Mouse (Mus musculus) CD4-positive, CD25-positive, alpha-beta regulatory T cell, adult 2 months (primary cell): ENCODE measurements around the gene Nagk.
"Not testable (repeated sequence)": the region's sequence is repeated elsewhere in the genome, so short reads cannot be mapped to it uniquely, and the experiment has no call there.

ENCODE experiments used
- DNase-seq: peaks from one replicate; pipeline ENCODE4 v3.0.0-alpha.2; 2012; ENCODE audit warnings: low read depth, low spot score

The Nagk gene

DNA sequence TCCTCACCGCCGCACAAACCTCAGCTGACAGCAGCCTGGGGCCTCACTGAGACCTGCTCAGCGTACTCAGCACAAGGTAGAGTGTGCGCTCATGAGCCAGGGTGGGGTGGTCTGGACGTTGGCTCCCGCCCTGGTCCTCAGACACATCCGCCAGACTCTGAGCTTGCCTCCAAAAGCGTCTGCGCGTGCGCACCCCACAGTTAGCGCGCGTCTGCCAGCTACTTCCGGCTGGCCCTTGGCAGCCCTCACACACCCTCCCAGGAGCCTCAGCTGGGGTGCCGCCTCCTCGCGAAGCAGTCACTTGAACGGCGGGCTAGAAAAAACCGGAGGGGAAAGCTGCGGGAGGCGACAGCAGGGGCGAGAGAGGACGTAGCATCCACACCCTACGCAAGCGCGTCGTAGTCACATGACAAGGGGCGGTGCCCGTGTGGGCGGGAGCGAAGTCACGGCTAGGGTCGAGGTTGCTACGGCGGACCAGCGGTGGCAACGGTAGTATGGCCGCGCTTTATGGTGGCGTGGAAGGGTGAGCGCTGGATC lies at the start of gene Nagk:
TSS of gene Nagk (plus strand) at position 223 of the 537 bp plus-strand sequence.
- peak; percentile 97 for DNase-seq

DNA sequence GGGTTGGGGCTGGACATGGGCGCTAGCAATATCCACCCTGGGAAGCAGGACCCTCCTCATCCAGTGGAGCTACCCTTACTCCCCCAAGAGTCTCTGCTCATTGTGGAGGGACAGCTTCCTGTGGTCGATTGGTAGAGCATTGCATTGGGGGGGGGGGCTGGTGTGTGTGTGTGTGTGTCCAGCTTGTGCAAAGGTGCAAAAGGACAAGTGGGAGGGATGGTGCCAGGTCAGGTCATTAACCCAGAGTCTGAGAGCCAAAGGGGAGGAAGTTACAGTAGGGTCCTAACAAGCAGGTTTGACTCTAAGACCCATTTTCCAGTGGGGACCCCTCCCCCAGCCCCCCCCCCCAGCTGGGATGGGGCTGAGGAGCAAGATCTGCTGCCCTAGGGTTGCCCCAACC lies 49.3 kb upstream of the Nagk start:
- DNase-seq: no peak

DNA sequence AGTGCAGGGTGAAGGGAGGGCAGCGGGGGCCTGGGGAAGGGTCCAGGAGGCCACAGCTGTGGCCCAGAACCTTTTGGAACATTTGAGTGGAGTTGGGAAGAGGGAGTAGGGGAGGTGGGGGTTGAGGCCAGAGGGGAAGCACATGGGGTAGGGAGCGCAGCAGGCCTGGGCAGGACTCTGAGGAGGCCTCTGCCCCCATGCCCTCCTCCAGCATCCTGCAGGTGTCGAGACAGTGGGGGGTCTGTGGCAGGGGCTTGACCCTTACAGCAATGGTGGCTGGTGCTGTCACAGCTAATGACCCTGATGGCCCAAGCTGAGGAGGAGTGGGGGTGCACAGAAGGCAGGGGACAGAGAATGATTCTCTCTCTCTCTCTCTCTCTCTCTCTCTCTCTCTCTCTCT lies 45.5 kb upstream of the Nagk start:
- DNase-seq: no peak

DNA sequence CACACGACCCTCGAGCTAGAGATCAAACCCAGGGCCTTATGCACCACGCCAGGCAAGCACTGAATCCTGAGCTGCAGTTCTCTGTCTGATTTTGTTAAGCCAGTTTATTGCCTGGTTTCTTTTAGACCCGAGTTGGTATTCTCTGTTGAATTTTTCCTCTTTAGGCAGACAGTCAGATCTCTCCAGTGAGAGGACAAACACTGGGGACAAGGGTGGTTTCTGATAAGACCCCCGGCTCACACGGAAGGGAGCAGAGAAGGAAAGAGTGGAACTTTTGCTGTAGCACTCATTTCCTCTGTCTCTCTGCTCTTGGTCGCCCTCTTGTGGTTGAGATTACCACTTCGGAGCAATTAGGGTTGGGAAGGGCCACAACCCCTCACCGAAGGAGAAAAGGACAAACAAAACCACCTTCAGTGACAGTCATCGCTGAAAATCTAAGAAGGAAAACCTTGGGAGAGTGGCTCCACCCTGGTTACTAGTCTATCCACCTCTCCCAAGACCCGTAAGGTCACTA lies 44.6 kb upstream of the Nagk start:
- peak; percentile 74 for DNase-seq

DNA sequence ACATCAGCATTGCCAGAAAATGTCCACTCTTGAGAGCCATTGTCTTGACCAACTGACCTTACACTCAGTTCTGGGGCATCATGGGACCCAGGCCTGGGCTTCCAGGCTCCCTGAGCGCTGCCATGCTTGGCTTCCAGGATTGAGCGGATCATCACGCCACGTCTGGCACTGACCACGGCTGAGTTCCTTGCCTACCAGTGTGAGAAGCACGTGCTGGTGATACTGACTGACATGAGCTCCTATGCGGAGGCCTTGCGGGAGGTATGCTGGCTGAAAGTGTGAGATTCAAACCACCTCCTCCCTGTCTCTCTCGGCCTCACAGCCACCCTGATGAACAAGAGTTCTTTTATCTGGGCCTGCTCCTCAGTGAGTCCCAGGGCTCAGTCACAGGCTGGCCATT lies 38.7 kb upstream of the Nagk start:
- DNase-seq: no peak

DNA sequence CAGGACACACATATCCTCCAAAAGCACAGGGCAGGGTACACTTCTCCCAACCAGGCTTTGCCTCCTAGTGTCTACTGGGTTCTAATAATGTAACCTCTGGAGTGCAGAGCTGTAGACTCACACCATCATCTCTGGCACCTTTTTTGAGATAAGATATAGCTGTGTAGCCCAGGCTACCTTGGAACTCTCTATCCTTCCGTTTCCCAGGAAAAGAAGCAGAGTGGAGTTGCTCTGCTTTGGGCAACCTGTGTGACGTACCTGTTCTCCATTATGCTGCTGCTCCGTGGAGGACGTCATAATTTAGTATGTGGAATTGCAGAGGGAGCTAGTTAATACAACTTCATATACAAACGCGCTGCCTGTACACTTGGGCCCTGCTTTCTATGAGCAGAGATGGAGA lies 32.4 kb upstream of the Nagk start, which contains the start of gene Ankrd53:
TSS of gene Ankrd53 (plus strand) at position 301 of the 400 bp plus-strand sequence.
- no peak for DNase-seq

DNA sequence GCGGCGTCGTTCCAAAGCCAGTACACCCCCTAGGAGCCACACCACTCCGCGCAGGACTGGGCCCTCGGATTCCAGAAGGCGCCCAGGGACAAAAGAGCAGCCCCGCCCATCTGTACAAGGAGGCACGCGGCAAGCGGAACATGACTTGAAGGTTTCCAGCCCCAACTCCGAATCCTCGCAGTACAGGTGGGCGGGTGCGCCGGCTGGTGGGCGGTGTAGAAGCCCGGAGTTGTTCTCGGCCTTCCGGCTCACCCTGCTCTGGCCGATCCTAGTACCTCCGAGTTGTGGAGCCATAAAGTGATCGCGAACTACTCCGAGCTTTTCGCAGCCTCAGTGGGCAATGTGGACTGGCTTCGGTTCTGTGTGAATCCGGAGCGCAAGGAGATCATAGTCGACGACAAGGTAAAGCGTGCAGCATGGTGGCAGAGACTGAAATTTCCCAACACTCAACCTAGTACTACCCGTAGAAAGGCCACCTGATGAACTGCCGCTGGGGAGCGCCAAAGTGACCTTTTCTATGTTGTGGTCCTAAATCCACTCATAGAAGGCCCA lies 31.8 kb upstream of the Nagk start:
- peak; percentile 38 for DNase-seq

DNA sequence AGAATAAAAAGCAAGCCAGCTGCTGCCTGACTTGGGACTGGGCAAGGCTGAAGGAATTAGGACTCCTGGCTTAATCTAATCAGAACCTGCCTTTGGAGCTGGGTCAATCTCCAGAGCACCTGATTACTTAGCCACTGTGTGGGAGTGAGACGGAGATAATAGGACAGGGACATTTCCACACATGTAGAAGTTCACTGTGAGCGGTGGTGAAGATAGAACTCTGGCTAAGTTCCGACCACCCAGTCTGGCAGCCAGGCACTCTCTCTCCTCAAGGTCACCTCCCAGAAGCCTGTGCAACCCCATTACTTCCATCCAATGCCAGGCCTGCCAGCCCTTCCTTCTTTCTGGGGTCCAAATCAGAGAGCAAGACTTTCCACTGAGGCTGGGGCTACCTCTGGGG lies 27.8 kb upstream of the Nagk start:
- DNase-seq: no peak

GRCm38 (mm10) chr6:83768485-83768884 lies 26.3 kb upstream of the Nagk start:
- no peak for DNase-seq

DNA sequence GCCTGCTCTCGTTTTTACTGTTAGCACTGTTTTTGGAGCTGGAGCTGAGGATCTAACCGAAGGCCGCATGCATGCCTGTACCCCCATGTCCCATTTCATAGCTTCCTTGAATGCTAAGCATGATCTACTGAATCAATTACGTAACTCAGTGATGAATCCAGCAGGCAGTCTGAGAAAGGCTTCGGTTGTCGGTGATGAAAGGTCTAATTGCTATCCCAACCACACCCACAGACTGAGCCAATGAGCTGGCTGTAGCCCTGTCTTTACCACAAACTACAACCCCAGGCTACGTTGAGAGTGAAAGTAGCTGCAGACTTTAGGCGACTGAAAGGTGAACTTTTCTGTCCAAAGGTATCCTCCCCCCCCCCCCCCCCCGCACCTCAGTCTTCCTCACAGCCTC lies 20.7 kb upstream of the Nagk start:
- DNase-seq: no peak

- peak; percentile 17 for DNase-seq
Measured at GRCm38 (mm10) chr6:83774781-83775563, 19.8 kb upstream of the Nagk start.

DNA sequence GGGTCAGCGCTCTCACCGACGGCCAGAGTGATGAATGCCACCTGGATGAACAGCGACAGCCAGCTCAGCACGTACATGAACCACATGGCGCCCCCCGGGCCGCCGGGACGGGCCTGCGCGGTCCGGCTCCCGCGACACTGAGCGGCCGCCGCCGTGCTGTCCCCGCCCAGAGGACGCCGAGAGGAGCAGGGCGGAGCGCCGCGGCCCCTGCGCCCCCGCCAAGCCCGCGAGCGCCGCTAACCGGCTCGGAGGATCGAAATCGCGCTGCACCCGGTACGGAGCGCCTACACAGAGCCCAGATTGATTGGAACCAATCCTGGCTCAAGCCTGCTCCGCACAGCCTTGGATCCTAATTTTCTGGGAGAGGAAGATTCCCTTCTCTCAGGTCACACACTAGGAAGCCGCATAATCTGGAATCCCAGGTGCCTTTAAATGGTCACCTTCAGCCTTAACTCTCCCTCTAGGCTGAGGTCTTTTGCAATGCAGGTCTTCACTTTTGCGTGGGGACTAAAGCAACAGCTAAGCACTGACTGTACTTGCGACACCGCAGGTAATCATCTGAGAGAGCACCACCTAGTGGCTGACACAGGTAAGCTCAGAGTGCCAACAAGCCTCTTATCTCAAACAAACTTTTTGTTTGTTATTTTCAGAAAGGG lies 19.0 kb upstream of the Nagk start, which contains the start of gene Tex261:
TSS of gene Tex261 (minus strand) at position 176 of the 656 bp plus-strand sequence.
- DNase-seq: peak; percentile 94

GRCm38 (mm10) chr6:83778306-83778705 lies 16.5 kb upstream of the Nagk start:
- no peak for DNase-seq

GRCm38 (mm10) chr6:83779026-83779425 lies 15.8 kb upstream of the Nagk start:
- peak; percentile 79 for DNase-seq

DNA sequence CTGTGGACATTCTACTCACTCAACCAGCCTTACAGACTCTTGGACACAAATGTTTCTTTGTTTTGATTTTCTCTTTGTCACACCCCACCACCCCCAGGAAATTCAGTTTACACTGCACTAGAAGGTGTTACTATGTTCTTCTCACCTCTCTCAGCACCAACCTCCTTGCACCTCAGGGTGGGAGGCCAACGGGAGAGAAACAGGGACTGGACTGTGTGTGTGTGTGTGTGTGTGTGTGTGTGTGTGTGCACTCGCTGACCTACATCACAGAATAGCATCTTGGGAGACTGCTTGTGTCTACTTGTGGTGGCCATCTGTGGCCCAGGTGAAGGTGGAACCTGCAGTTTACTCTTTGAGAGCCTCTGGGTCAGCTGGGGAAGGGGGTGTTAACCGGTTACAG lies 8.4 kb upstream of the Nagk start:
- no peak for DNase-seq

- DNase-seq: no peak
Measured at GRCm38 (mm10) chr6:83788554-83788953, 6.2 kb upstream of the Nagk start.

DNA sequence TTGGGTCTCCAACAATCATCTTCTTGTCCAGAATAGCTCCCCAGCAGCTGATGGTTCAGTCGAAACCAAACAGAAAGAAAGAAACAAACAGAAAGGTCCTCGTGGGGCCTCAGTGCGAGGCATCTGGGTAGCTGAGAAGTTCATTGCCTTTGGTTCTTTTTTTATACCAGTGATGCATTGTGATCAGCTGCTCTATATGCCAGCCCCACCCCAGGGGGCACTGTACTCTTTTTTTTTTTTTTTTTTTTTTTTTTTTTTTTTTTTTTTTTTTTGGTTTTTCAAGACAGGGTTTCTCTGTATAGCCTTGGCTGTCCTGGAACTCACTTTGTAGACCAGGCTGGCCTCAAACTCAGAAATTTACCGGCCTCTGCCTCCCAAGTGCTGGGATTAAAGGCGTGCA lies 4.2 kb upstream of the Nagk start:
- not testable (repeated sequence) for DNase-seq

GRCm38 (mm10) chr6:83791251-83791890 lies 3.4 kb upstream of the Nagk start:
- no peak for DNase-seq

GRCm38 (mm10) chr6:83795492-83795900 lies 714 bp downstream of the Nagk start:
- DNase-seq: peak; percentile 51

DNA sequence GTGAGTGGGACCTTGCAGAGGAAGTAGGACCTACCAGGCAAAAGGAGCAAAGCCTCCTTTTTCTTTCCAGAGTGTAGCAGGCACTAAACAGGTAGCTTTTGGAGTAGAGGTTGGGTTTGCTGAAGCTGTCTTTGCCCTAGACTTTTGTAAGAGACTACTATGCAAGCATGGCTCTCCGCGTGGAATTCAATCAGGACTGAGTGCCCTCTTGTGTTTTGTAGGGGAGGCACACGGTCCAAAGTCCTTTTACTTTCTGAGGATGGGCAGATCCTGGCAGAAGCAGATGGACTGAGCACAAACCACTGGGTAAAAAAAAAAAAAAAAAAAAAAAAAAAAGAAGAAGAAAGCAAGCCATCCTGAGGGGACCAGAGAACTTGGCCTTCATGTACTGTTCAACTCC lies 1.9 kb downstream of the Nagk start:
- DNase-seq: no peak

GRCm38 (mm10) chr6:83802033-83802432 lies 7.3 kb downstream of the Nagk start:
- no peak for DNase-seq

DNA sequence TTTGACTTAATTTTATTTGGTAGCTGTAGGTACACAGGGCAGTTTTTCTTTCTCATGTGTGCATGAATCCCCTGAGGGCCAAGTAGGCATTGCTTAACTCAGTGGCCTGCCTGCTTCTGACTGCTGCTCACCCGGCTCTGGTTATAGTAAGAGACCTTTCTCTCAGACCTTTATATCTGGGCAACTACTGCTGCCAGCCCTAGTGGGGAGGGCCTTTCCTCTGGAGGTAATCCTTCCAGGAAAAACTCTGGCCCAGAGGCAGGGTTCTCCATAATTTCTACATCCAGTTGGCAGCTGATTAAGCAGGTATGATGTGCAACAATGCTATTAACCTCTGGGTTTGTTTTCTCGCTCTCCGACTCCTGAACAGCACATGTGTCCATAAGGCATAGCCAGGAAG lies 8.1 kb downstream of the Nagk start:
- no peak for DNase-seq
